Mouse (Mus musculus) ES-E14 (cell line): ENCODE measurements around the gene Dhrs4. TPM values are rescaled to one million over a fixed set of nuclear protein-coding genes. Genes with fewer than 3 reads are reported as not detected.
A peak's percentile ranks its signal among the peaks of the same experiment; 100 is the strongest.

Experiments used
- DNase-seq: peaks from one replicate; pipeline ENCODE4 v3.0.0-alpha.2; 2013; ENCODE audit warnings: low read depth, low spot score
- H3K27ac ChIP-seq: 2 replicates; pipeline ENCODE4 v1.5.1; 2012; ENCODE audit warnings: low read depth, mild to moderate bottlenecking, low read length, moderate library complexity, mixed read lengths; ENCODE audit not compliant: poor library complexity, insufficient read depth, severe bottlenecking
- H3K36me3 ChIP-seq: 2 replicates; pipeline ENCODE4 v1.6.1; 2012; ENCODE audit warnings: mild to moderate bottlenecking, low read length, moderate library complexity, mixed read lengths; ENCODE audit not compliant: control insufficient read depth, poor library complexity, insufficient read depth, severe bottlenecking
- H3K4me1 ChIP-seq, 2 experiments: fragments of 150-350 bp in 1 of 2; sonication (generic) in 1 of 2; 2 replicates each; pipeline ENCODE4 v1.6.1; 2012; ENCODE audit warnings: low read length in 2 of 2, mild to moderate bottlenecking in 1 of 2, mixed read lengths in 1 of 2; ENCODE audit not compliant: control insufficient read depth in 2 of 2, insufficient read depth in 2 of 2, poor library complexity in 1 of 2
- H3K4me3 ChIP-seq, 2 experiments: fragments of 150-350 bp in 1 of 2; sonication (generic) in 1 of 2; 2 replicates each; pipeline ENCODE4 v1.5.1; 2012; ENCODE audit warnings: low read length in 2 of 2, low read depth in 1 of 2, mild to moderate bottlenecking in 1 of 2, mixed read lengths in 1 of 2; ENCODE audit not compliant: insufficient read depth in 1 of 2, poor library complexity in 1 of 2, severe bottlenecking in 1 of 2
- H3K9ac ChIP-seq: 2 replicates; pipeline ENCODE4 v1.6.1; 2012; ENCODE audit warnings: low read depth, mild to moderate bottlenecking, low read length, mixed read lengths; ENCODE audit not compliant: poor library complexity, insufficient read depth, severe bottlenecking
- H3K9me3 ChIP-seq: fragments of 150-350 bp; sonication (generic); 2 replicates; pipeline ENCODE4 v1.6.1; 2012; ENCODE audit warnings: low read depth, mild to moderate bottlenecking, low read length; ENCODE audit not compliant: control insufficient read depth, insufficient read depth
- CHD2 ChIP-seq: IDR thresholded peaks from 2 replicates; pipeline ENCODE4 v1.6.1; 2014; ENCODE audit warnings: mild to moderate bottlenecking, low read depth, low read length, inconsistent platforms
- HCFC1 ChIP-seq: IDR thresholded peaks from 2 replicates; pipeline ENCODE4 v1.6.1; 2012; ENCODE audit warnings: low read length, inconsistent platforms, borderline replicate concordance; ENCODE audit not compliant: insufficient read depth
- MAFK ChIP-seq: IDR thresholded peaks from 2 replicates; pipeline ENCODE4 v1.6.1; 2014; ENCODE audit warnings: mild to moderate bottlenecking, low read depth, low read length, inconsistent platforms; ENCODE audit not compliant: insufficient read depth
- ZC3H11A ChIP-seq: IDR thresholded peaks from 2 replicates; pipeline ENCODE4 v1.6.1; 2012; ENCODE audit warnings: low read depth, mild to moderate bottlenecking, inconsistent platforms, low read length, borderline replicate concordance
- ZNF384 ChIP-seq: IDR thresholded peaks from 2 replicates; pipeline ENCODE4 v1.6.1; 2012; ENCODE audit warnings: low read depth, low read length, inconsistent platforms
- in situ Hi-C, 2 experiments: fragments of 600-800 bp; cut with MboI; formaldehyde crosslinking; loops; one replicate each; pipeline ENCODE4 v1.15.1; 2025; ENCODE audit warnings: low sequenced_read_pairs in 2 of 2, inconsistent platforms in 1 of 2; ENCODE audit not compliant: unreplicated experiment in 2 of 2
- total RNA-seq: library from RNA; depleted of rRNA; stranded (reverse); fragments of 300-350 nt; gene quantifications from 2 replicates; pipeline ENCODE4 v1.2.3, GENCODE M21; 2012

Gene Dhrs4
- total RNA-seq, 1 experiment = 14.9 TPM

DNA sequence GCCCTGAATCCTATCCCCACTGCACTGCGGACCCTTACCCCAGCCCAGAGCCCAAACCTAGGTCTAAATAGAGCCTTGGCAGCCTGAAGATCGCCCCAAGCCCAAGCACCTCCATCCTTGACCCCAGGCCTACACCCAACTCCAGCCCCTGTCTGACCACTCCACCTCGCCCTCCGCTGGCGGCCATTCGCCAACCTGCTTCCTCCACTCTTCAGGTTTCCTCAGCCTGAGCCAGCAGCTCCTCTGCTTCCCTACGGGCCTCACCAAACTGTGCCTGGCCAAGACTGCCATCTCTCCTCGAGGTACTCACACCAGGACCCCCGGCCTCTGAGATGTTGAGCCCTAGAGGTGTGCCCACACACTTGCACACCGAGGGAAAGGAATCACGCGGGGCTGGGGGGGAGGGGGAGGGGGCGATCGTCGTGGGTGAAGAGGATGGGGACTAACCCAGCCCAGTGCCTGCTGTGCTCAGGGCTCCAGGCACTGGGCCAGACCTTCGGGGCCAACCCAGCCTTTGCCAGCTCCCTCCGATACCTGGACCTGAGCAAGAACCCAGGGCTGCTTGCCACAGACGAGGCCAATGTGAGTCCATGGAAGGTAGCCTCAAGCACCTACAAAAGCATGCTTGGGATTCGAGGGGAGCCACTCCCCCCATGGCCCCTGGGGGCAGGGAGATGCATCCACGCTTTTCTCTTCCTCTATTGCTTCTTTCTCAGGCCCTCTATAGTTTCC lies 17.1 kb downstream of the Dhrs4 start:
- H3K9ac ChIP-seq = no peak overlapping the region
- no peak overlapping the region for H3K4me3 ChIP-seq
- TF ChIP-seq HCFC1 (no peak), ZNF384 (no peak), MAFK (no peak), CHD2 (no peak), ZC3H11A (no peak)
- H3K27ac ChIP-seq = no peak overlapping the region
- no peaks in the 10 kb centered on the region for H3K36me3 ChIP-seq
- no peaks in the 10 kb centered on the region for H3K9me3 ChIP-seq
- in situ Hi-C loops = no loop called here
- H3K4me1 ChIP-seq = peaks cover 0 to 18% of the 10 kb centered on the region in 2 experiments; a peak in 1 of 4 replicates
- no peak for DNase-seq

DNA sequence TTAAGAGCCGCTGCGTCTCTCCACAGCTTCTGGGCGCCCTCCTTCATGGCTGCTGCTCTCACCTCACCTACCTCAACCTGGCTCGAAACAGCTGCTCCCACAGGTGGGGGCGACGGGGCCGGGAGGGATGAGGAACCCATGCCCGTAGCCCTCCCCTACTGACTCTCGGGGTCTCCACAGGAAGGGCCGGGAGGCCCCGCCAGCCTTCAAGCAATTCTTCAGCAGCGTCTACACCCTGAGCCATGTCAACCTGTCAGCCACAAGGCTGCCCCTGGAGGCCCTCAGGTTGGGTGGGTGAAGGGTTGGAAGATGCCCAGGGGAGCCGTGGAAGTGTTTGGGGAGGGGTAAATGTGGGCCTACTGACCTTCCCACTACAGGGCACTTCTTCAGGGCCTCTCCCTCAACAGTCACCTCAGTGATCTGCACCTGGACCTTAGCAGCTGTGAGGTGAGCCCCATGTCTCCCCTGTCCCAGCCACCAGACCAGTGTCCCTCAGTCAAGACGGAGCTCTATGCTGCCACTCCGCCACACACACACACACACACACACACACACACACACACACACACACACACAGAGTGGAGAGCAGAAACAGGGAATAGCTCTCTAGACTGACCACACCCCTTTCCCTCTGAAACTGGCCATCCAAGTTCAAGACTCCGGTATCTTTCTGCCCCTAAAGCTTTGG lies 18.3 kb downstream of the Dhrs4 start:
- no peak overlapping the region for H3K4me3 ChIP-seq
- H3K4me1 ChIP-seq = peaks cover 0 to 15% of the 10 kb centered on the region in 2 experiments; a peak in 1 of 4 replicates
- H3K9me3 ChIP-seq = no peaks in the 10 kb centered on the region
- H3K27ac ChIP-seq = no peak overlapping the region
- no peaks in the 10 kb centered on the region for H3K36me3 ChIP-seq
- TF ChIP-seq MAFK = no peak
- TF ChIP-seq ZC3H11A = no peak
- no peak for TF ChIP-seq HCFC1
- no peak for TF ChIP-seq CHD2
- TF ChIP-seq ZNF384 = no peak
- in situ Hi-C loops = no loop called here
- DNase-seq = no peak
- H3K9ac ChIP-seq = no peak overlapping the region

DNA sequence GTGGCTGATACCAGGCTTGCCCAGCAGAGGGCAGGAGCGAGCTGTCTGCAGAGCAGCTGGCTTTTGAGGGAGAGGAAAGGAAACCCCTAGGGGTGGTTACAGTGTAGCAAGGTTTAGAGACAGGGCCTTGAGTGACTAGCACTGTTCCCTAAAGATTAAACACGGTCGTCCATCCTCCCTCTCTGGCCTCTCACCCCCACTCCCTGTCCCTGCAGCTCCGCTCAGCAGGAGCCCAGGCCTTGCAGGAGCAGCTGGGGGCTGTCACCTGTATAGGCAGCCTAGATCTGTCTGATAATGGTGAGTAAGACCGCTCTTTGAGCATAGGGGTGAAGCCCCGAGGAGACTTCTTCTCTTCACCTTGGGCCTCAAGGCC lies 18.9 kb downstream of the Dhrs4 start:
- no peak overlapping the region for H3K9ac ChIP-seq
- peak; percentile 91 for TF ChIP-seq ZC3H11A
- TF ChIP-seq MAFK = no peak
- no peak for TF ChIP-seq HCFC1
- TF ChIP-seq CHD2 = no peak
- no peak for TF ChIP-seq ZNF384
- in situ Hi-C loops = no loop called here
- H3K9me3 ChIP-seq = no peaks in the 10 kb centered on the region
- no peak overlapping the region for H3K27ac ChIP-seq
- H3K36me3 ChIP-seq = no peaks in the 10 kb centered on the region
- no peak overlapping the region for H3K4me3 ChIP-seq
- peak; percentile 90 for DNase-seq
- peaks cover 0 to 11% of the 10 kb centered on the region in 2 experiments; a peak in 1 of 4 replicates for H3K4me1 ChIP-seq

DNA sequence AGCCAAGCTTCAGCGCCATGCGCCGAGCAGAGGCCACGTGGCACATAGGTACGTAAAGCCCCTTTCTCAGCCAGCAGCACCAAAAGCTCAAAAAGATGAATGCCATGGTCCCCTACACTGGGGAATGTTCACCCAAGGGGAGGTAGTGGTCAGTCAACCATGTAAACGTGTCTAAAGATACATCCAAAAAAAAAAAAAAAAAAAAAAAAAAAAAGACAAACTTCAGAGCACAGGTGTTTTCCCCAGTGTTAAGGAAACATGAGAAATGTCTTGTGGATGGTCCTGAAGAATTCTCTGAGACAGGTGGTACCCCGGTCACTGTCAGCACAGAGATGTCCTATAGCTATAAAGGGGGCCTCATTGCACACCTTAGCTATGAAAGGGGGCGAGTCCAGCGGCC lies 27.1 kb downstream of the Dhrs4 start:
- no peak for TF ChIP-seq MAFK
- no peak for TF ChIP-seq CHD2
- no peak for TF ChIP-seq ZNF384
- TF ChIP-seq ZC3H11A = no peak
- TF ChIP-seq HCFC1 = no peak
- in situ Hi-C loops = no loop called here
- peaks cover 0 to 4% of the 10 kb centered on the region in 2 experiments; a peak in 1 of 4 replicates for H3K4me1 ChIP-seq
- no peaks in the 10 kb centered on the region for H3K36me3 ChIP-seq
- no peak overlapping the region for H3K27ac ChIP-seq
- H3K9me3 ChIP-seq = no peaks in the 10 kb centered on the region
- no peak overlapping the region for H3K4me3 ChIP-seq
- H3K9ac ChIP-seq = no peak overlapping the region
- DNase-seq = no peak
